Mouse (Mus musculus) left cerebral cortex, postnatal 25 days (tissue): ENCODE results near the gene Etv6. TPM values are rescaled to one million over a fixed set of nuclear protein-coding genes. Genes with fewer than 3 reads are reported as not detected.

Experiments used
- DNase-seq, 2 experiments: peaks; one replicate each; pipeline ENCODE4 v3.0.0; 2022; ENCODE audit warnings: low spot score in 2 of 2, mixed read lengths in 1 of 2
- intact Hi-C: fragments of 180-260 bp; cut with DNase I; formaldehyde crosslinking; loops from one replicate; pipeline ENCODE4 v1.15.1; 2025
- total RNA-seq, 2 experiments: library from RNA; stranded (reverse); gene quantifications; 2 replicates each; pipeline ENCODE4 v1.2.3; 2021

Etv6 gene
- total RNA-seq, 2 experiments from 2014 or later, result 17.9 to 18.2 TPM

DNA sequence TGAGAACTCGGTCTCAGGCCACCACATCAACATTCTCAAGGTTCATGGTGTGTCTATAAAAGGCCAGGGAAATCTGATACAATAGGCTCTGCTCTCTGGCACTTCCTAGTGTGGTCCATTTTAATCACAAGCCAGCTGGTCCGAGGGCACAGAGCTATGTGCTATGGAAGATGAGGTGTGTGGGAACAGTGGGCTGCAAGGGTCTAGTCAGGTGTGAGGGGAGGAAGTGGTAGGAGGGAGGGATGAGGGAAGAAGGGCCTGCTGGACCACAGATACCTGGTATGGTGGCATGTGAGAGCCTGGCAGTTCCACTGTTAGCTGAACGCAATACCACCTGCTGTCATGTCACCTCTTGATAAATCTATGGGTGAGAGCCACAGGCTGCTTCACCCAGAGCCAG lies 4.8 kb downstream of the Etv6 start:
- peak in 1 of 2 experiments; percentile 1 for DNase-seq
- intact Hi-C loops, result no loop called here

DNA sequence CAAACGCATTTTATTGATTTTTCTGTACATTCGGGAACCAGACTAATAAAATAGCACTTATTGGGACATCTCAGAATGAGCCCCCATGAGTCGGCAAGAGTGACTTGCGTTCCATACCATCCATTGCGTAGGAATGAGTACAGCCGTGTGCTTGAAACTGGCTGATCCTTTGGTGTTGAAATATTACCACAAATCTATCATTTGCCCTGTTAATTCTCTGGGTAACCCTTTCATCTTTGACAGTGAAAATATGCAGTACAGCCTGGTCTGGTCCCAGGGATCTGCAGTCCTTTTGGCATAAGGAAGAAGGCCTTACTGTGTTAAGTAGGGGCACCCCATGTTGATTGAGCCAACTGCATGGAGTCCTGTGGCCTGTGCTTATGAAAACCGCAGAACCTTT lies 5.8 kb downstream of the Etv6 start:
- no peak for DNase-seq
- intact Hi-C loops, result no loop called here

DNA sequence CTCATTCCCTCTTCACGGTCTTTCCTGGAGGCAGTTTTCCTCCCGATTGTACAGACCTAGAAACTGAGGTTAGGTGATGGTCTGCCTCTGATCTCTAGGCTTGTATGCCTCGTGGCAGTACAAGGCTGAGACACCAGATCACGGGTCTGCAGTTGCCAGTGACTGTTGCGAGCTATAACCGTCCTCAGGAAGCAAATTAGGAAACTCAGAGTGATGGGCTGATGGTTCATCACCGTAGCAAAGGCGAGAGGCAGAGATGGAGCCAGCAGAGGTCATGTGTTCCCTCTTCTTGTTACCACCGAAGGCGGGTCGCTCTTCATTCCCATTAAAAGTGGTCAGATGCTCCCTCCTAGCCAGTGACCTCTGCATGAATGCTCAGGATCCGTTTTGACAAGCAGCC lies 6.4 kb downstream of the Etv6 start:
- peak in 1 of 2 experiments; percentile 2 for DNase-seq
- intact Hi-C loops, result no loop called here

DNA sequence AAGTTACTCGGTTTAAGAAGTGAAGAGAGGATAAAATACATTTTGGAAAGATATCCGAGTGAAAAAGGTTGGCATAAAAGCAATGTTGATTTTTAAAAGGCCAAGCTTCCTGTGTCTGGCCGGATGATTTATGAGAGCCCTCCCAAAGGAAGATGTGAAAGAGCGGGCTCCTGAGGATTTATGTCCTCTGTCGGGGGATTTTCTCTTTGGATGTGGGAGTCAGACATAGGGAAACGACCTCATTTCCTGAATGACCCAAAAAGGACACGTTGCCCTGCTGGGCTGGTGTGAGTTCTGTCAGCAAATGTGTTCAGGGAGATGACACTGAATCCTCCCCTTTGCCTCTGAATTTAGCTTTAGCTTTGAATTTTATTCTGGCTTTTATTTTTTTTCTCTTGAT lies 8.0 kb downstream of the Etv6 start:
- no peak for DNase-seq
- intact Hi-C loops, result no loop called here

DNA sequence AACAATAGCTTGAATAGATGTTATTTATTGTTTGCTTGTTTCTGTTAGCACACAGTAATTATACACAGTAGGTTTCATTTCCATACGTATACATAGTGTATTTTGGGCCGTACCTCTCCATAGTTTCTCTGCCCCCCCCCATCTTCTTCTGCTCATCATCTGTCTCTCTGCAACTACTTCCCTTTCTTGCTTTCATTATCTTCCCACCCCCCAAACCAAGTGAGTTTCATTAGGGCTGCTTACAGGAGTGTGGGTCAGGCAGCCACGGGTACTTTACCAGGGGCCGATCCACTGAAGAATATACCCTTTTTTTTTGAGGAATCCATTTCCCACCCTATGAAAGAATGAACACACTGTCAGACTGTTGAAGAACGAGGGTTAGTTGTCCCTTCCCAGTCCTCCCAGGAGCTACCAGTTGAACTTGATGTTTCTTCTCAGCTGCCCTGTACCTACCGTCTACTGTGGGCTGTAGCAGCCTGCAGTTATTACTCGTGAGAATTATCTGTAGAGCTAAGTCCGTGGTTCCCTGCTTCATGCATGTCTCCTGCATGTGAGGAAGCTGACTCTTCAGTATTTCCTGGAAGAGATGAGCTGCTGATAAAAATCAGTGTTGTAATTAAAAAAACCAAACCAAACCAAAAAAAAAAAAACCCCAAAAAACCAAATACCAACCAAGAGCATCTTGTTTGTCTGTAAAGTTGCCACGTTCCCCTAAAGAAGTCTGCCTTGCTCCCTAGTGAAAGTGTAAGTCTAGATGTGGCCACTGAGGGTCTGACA lies 9.8 kb downstream of the Etv6 start:
- DNase-seq, result no peak
- intact Hi-C loops, result no loop called here

DNA sequence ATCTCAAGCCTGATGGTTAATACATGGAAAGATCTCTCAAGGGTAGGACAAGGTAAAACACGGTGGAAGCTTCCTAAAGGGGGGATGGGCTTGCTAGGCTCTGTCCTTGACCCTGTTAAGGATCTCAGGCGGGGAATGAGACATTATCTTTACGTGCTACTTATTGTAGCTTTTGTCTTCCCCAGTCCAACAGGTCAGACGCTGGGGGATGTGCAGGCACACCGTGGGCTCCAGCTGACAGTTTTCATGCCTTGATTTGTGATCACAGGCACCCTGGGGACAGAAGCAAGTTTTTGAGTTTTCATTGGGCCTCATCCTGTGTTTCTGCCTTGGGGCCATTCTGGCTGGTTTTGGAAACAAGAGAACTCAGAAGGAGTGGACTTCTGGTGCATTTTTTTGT lies 10.6 kb downstream of the Etv6 start:
- no peak for DNase-seq
- intact Hi-C loops, result no loop called here

DNA sequence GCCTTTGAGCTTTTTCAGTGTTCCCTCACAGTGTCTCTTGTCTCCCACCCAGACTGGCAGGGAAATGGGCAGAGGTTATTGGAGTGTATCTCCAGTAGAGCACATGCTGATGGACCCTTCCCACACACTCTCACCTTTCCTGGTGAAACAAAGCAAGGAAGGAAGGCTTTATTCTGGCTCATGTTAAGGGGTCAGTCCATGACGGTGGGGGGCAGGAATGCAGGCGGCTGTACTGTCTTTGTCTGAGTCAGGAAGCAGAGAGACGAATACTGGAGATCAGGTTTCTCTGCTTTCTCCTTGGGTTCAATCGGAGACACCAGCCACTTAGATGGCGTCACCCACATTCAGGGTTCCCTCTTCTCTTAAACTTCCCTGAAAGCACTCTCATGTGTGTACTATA lies 11.7 kb downstream of the Etv6 start:
- DNase-seq, result no peak
- intact Hi-C loops, result no loop called here

DNA sequence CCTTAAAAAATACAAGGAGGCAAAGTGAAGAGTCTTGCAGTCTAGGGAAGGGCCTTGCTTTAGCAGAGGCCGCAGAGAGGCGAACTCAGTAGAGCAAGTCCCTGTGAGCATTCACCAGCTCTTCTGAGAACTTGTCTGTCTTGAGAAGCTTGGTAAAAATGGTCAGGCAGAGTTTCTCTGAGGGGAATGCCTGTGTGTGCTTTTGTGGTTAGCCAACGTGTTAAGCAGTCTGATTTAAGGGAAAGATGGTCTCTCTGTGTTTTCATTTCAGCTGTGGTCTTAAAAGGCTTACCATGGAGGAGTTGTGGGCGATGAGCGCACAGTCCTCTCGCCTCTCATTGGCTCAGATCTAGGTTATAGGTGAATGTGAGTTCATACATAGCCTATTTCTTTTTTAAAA lies 12.5 kb downstream of the Etv6 start:
- intact Hi-C loops, result no loop called here
- peak in 1 of 2 experiments; percentile 1 for DNase-seq

DNA sequence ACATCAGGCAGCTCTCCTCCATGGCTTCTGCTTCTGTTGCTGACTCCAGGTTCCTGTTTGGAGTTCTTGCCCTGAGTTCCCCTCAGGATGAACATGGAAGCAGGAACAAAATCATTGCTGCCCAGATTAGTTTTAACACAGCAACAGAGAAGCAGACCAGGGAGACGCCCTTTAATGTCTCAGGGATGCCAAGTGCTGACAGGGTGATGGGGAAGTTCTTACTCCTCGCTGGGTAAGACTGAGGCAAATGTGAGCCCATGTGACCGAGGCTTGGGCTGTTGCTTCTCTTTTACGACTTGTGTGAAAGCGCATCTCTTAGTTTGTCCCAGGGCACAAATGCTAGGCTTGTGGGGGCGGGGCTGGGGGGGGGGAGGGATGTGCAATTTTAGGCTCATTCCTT lies 13.5 kb downstream of the Etv6 start:
- peak in 1 of 2 experiments; percentile 3 for DNase-seq
- intact Hi-C loops, result no loop called here

DNA sequence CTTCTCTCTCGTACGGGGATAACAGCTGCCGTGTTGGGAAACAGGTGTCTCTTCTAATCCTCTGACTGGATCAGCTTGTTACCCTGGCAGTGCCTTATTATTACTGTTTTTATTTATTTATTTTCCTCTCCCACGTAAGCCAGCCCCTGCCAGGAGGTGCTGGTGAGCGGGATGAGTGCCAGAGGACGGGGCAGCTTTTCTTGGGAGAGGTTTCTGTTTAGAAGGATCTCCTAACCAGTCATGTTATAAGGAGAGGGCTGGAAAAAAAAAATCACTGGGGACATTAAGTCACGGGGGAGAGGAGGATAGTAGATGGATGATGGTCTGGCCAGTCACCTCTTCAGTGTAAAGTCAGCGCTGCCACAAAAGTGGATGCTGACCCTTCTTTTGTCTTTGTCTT lies 15.0 kb downstream of the Etv6 start:
- no peak for DNase-seq
- intact Hi-C loops, result no loop called here

DNA sequence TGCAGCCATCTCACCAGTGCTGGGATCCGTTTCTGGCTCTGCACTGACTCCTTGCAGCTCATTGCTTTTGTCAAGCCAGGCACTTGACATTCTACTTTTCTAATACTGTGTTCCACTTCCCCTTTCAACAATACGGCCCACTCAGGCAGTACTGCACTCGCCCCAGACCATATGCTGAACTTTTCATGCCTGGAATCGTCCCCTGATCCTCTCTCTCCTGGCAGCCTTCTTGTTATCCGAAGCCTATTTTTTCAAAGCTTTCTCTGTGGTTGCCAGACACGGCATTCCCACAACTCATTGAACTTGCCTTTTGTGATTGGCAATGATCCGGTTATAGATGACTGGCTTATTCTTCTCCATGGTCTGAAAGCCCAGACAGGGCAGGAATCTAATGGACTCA lies 16.4 kb downstream of the Etv6 start:
- DNase-seq, result no peak
- intact Hi-C loops, result no loop called here

DNA sequence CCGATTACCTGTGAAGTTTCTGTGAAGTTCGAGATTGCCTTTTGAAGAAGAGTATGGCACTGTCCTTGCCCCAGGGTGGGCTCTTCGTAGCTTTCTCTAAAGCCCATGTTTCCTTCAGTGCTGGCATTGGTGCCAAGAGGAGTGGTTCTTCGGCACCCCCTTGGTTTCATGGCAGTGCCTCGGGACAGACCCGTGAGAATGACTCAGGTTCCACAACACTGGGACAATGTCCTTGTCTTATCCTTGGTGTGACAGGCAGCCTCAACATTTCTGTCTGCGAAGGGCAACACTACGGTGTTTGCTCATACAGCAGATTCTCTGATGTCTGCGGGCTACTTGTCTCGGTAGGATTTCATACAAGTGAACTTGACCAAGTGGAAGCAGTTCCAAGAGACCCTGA lies 17.6 kb downstream of the Etv6 start:
- DNase-seq, result no peak
- intact Hi-C loops, result no loop called here

DNA sequence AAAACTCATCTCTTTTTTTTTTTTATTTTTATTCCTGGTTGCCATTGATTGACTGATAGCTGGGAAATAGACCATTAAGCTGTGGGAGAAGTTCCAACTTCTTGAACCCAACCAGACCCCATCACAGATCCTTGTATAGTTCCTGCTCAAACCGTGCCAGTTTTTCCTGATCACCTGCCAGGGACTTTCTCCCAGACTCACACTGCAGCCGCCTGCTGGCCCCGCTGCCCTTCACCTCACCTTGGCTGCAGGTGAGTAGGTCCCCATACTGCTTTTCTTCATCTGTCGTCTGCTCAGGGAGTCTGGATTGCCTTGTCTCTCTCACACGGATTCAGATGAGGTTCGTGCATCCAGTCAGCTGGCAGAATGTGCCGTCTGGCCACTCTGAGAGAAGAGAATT lies 18.1 kb downstream of the Etv6 start:
- intact Hi-C loops, result no loop called here
- no peak for DNase-seq

DNA sequence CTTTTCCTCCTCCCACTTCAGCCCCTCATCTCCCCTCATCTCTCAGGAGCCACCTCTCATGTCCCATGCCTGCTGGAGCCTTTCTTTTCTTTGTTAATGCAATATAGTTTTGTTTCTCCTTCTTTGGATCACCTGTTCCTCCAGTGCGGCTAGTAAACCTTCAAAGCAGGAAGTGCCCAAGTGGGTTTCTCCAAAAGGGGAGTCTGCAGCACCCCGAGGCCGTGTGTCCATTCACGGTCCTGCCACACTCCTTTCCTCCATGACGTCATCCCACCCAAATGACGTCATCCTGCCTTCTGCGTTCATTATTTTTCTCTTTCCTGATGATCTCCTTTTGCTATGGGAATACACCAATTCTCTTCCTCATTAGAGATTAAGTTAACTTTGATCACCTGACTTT lies 20.1 kb downstream of the Etv6 start:
- intact Hi-C loops, result no loop called here
- DNase-seq, result no peak

DNA sequence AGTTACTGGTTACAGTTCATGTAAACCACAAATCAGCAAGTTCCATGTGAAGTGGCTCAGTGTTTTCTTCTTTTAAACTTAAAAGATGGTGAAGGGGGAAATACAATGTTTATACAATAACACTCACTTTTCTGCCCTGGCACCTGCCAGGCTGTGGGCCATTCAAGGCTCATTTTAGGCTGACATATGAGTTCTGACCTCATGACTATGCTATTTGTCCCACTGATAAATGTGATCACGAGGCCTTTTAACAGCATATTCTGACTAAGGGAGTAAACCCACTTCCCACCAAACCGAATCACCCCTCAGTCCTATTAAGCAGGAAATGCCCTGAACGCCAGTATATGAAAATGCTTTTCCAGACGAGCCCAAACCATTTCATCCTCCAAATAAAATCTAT lies 23.0 kb downstream of the Etv6 start:
- peak in 1 of 2 experiments; percentile 1 for DNase-seq
- intact Hi-C loops, result no loop called here

DNA sequence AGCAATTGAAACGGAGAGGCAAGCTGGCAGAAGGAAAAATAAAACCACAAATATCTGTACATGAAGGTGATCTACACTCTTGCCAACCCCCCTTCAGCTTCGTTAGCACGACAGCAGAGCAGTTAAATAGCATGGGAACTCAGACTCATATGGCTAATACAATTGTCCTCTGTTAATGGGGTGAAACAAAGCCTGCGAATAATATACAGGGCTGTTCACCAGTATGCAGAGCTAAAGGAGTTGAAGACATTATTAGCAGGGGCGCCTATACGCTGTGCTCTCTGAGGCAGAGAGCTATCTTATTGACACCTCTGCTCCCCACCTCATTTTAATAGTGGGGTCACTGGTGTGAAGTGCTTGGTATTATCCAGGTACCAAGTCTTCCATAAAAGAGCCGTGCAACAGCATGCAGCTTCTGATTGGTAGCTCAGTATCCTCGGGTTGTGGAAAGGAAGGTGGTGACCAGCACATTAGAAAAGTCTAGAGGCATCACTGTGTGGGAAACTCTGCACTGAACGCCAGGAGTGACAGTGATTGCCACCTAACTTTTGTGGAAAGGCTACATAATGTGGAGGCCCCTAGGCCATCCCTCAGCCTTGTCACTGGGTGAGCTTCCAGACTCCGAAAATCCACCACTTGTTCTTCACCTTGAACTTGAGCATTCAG lies 23.5 kb downstream of the Etv6 start:
- peak in 1 of 2 experiments; percentile 14 for DNase-seq
- intact Hi-C loops, result no loop called here

DNA sequence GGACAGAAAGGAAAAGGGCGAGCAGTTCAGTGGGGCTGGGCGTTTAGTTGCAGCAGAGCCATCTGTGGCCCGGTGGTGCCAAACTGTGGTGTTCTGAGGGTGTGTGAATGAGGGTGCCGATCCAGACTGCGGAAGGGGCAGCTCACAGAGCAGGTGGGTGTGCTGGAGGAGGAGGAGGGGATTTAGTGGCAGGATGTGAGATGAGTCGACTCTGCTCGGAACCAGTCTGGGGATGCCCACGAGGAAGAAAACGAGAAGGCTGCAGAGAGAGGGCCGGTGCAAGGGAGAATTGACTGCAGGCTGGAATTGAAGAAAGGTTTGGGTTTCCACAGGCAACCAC lies 24.0 kb downstream of the Etv6 start:
- intact Hi-C loops, result no loop called here
- peak in 1 of 2 experiments; percentile 72 for DNase-seq

DNA sequence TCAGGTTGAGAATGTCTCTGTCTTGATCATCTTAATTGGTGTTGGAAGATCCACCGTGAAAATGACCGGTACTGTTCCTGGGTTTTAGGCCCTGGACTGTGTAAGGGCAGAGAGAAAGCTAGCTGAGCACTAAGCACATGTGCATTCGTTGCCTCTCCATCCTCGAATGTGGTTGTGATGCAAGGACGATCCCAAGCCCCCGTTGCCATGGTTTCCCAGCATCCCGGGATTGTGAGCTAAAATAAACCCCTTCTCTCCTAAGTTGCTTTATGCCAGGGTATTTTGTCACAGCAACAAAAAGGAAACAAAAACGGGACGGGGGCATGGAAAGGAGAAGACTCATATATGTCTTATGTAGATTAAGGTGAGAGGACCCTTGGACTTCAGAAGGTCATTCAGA lies 24.5 kb downstream of the Etv6 start:
- DNase-seq, result peak in 1 of 2 experiments; percentile 16
- intact Hi-C loops, result no loop called here

DNA sequence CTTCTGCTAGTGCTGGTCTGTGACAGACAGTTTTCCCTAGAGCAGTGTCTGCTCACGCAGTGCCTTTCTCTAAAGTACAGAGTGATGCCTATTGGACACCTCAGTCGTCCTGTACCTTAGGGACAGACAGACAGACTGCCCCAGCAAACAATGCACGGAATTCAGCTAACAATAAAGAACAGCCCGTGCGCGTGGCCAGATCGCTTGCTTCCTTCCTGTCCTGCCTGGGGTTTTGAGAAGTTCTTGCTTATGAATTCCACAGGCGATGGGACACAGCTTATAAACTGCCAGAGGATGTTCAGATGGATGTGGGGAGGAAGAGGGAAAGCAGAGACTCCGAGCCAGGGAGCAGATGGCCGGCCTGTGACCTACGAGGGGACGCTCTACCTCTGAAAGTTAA lies 25.3 kb downstream of the Etv6 start:
- DNase-seq, result peak in 1 of 2 experiments; percentile 1
- intact Hi-C loops, result no loop called here

DNA sequence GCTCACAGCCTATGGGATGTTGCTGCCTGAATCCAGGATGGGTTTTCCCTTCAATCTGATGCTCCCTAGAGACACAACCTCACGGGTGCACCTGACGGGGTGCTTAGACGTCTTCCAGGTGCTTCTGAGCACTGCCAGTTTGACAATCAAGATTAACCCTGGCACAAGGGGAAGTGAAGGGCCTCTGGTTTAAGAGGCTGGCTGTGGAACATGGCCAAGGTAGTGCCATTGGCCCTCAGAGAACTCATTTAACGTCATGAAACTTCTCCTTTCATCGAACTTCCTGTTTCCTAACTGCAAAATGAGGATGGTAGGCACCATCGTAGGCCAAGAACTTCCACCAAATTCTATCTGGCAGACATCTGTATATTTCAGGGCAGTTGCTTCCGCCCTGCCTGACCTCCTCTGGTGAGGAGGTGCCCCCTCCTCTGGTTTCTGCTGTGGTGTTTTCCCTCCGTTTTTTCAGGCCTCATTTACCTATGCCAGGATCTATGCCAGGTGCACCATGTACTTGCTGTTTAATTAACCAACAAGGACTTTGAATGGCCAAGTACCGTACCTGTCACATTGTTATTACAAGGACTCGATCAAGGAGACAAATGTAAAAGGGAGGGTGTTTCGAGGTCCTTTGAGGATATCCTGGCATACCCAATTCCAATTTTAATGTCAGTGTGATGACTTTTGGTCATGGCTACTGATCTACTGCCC lies 29.7 kb downstream of the Etv6 start:
- DNase-seq, result no peak
- intact Hi-C loops, result no loop called here

DNA sequence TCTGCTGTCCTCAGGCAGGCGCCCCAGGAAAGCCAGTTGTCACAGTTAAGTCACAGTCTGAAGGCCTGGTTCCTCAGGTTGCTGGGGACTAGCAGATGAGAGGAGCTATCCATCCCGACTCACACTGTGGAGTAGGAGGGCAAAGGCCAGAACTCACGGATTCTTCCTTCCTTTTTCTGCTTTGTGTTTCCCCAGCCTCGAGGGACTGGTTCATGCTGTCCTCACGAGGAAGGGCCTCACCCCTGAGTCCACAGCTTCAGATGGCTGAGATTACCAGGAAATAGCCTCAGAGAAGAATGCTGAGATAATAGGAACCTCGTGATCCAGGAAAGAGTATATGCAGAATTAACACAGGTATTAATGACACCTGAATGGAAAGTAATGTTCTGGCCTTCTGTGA lies 30.6 kb downstream of the Etv6 start:
- intact Hi-C loops, result no loop called here
- DNase-seq, result no peak
